Comparison of ENCODE assay signal across 8 mouse cellular contexts in genomic region chr3:79161093-79161723, GRCm38 (mm10).
DNase-seq lines count a peak whose midpoint lies in the region; ATAC-seq and TF ChIP-seq lines count a peak whose summit lies in the region.

No protein-coding gene starts in this region.

- no peaks in the 10 kb centered on the region for H3K9me3 ChIP-seq in kidney, embryonic 15.5 days (replicated peaks)
- H3K9me3 ChIP-seq in heart, embryonic 16.5 days (replicated peaks; ENCODE audit: control insufficient read depth, low read length): no peaks in the 10 kb centered on the region
- no peaks in the 10 kb centered on the region for H3K9me3 ChIP-seq in lung, postnatal 0 days (ENCODE audit: low read length)

- 0 out of 2 replicates have a peak overlapping the region, but pooled peaks have one; percentile 19 for H3K4me2 ChIP-seq in kidney, embryonic 15.5 days
- peak overlapping the region; percentile 59 for H3K4me2 ChIP-seq in heart, embryonic 16.5 days (ENCODE audit: low read depth, low read length)
- peak overlapping the region; percentile 28 for H3K4me2 ChIP-seq in lung, postnatal 0 days (replicated peaks; ENCODE audit: low read depth, low read length)

- peak overlapping the region; percentile 64; the same call in 1 of the 2 replicates for H3K27ac ChIP-seq in kidney, embryonic 15.5 days
- peak overlapping the region; percentile 73 for H3K27ac ChIP-seq in brown adipose tissue, adult 24 weeks (replicated peaks; ENCODE audit: low read depth, low read length)
- H3K27ac ChIP-seq in heart, embryonic 16.5 days (ENCODE audit: low read length): peak overlapping the region; percentile 94
- peak overlapping the region; percentile 7; the same call in 1 of the 2 replicates for H3K27ac ChIP-seq in lung, postnatal 0 days (ENCODE audit: low read length)

- no peak; the same call in 1 of the 2 replicates for ATAC-seq in kidney, embryonic 15.5 days (replicated peaks; ENCODE audit: low FRiP score)
- ATAC-seq in heart, embryonic 16.5 days (replicated peaks; ENCODE audit: extremely low read depth, insufficient read depth, low FRiP score): peak; percentile 84
- peak; percentile 85 for ATAC-seq in lung, postnatal 0 days

- H3K27me3 ChIP-seq in kidney, embryonic 15.5 days: no peaks in the 10 kb centered on the region
- H3K27me3 ChIP-seq in heart, embryonic 16.5 days (ENCODE audit: control insufficient read depth, insufficient read depth, low read length): no peaks in the 10 kb centered on the region
- H3K27me3 ChIP-seq in lung, postnatal 0 days (replicated peaks; ENCODE audit: insufficient read depth, low read length): no peaks in the 10 kb centered on the region

- H3K9ac ChIP-seq in kidney, embryonic 15.5 days: no peak overlapping the region
- peak overlapping the region; percentile 48 for H3K9ac ChIP-seq in heart, embryonic 16.5 days (ENCODE audit: low read length)
- H3K9ac ChIP-seq in lung, postnatal 0 days (replicated peaks; ENCODE audit: low read depth): no peak overlapping the region

- H3K36me3 ChIP-seq in kidney, embryonic 15.5 days: no peaks in the 10 kb centered on the region; the same call in 1 of the 2 replicates
- no peaks in the 10 kb centered on the region for H3K36me3 ChIP-seq in heart, embryonic 16.5 days (ENCODE audit: control insufficient read depth, insufficient read depth)
- no peaks in the 10 kb centered on the region for H3K36me3 ChIP-seq in lung, postnatal 0 days (ENCODE audit: insufficient read depth, low read length)

- DNase-seq in kidney, postnatal 25 days: no peak
- DNase-seq in lung, postnatal 0 days (ENCODE audit: low spot score): peak; percentile 78
- peak; percentile 86 for DNase-seq in telencephalon, adult 2 months (ENCODE audit: low read depth, low spot score)
- no peak for DNase-seq in adrenal gland, adult 18-20 months (ENCODE audit: low spot score in 2 of 2)
- DNase-seq in layer of hippocampus, adult 11-12 months (ENCODE audit: low spot score): no peak

- no peak for TF ChIP-seq CTCF in lung, postnatal 0 days (IDR thresholded peaks at IDR 0.05)

- no peak overlapping the region for H3K4me3 ChIP-seq in kidney, embryonic 15.5 days (replicated peaks)
- H3K4me3 ChIP-seq in brown adipose tissue, adult 24 weeks (ENCODE audit: insufficient read depth, low read depth, low read length): peak overlapping the region; percentile 24
- H3K4me3 ChIP-seq in heart, embryonic 16.5 days (ENCODE audit: low read length): peak overlapping the region; percentile 11
- H3K4me3 ChIP-seq in lung, postnatal 0 days (ENCODE audit: low read depth, low read length): no peak overlapping the region

- 48% methylated on average over 6 of the region's 6 CpGs for WGBS in kidney, embryonic 15.5 days
- whole genome bisulfite sequencing in heart, embryonic 16.5 days: 13% methylated on average over 6 of the region's 6 CpGs
- WGBS in lung, postnatal 0 days: 24% methylated on average over 6 of the region's 6 CpGs

- peaks cover 13% of the 10 kb centered on the region for H3K4me1 ChIP-seq in kidney, embryonic 15.5 days
- peaks cover 26% of the 10 kb centered on the region for H3K4me1 ChIP-seq in brown adipose tissue, adult 24 weeks (ENCODE audit: control insufficient read depth, insufficient read depth, insufficient read length, low read length)
- peaks cover 31% of the 10 kb centered on the region for H3K4me1 ChIP-seq in heart, embryonic 16.5 days (ENCODE audit: control insufficient read depth, insufficient read depth, low read length)
- peaks cover 8% of the 10 kb centered on the region; the same call in 1 of the 2 replicates for H3K4me1 ChIP-seq in lung, postnatal 0 days (ENCODE audit: insufficient read depth, low read depth, low read length)

- no peak for TF ChIP-seq EP300 in lung, postnatal 0 days (IDR thresholded peaks at IDR 0.05)

Comparison
In these comparisons a context has a peak if more than half of its experiments do, and no peak if none do; other contexts are left out.
1. H3K27ac ChIP-seq: peak in every context shown above with its lines; median percentile 94 in heart, embryonic 16.5 days; 73 in brown adipose tissue, adult 24 weeks; 64 in kidney, embryonic 15.5 days; 7 in lung, postnatal 0 days.
2. H3K4me3 ChIP-seq: peak in brown adipose tissue, adult 24 weeks (single experiment) and heart, embryonic 16.5 days (single experiment); none in kidney, embryonic 15.5 days (single experiment) and lung, postnatal 0 days (single experiment).
3. DNase-seq: peak in lung, postnatal 0 days (single experiment) and telencephalon, adult 2 months (single experiment); none in kidney, postnatal 25 days (0 of 2), adrenal gland, adult 18-20 months (0 of 2) and layer of hippocampus, adult 11-12 months (single experiment).
4. Peak in every context shown above with its lines, with median percentiles within 50 percentile points of each other: H3K4me2 ChIP-seq.